Mouse (Mus musculus) T-helper 17 cell (primary cell): Measurements from ENCODE around the gene L1cam.

Source experiments
- in situ Hi-C, 2 experiments: fragments of 300-600 bp; cut with MboI, MseI; formaldehyde crosslinking; loops; 1 replicate in 1 of 2; 2 replicates in 1 of 2; pipeline ENCODE4 v1.15.1; 2025; ENCODE audit warnings: high pct_unique_total_duplicates in 2 of 2

The L1cam gene

DNA sequence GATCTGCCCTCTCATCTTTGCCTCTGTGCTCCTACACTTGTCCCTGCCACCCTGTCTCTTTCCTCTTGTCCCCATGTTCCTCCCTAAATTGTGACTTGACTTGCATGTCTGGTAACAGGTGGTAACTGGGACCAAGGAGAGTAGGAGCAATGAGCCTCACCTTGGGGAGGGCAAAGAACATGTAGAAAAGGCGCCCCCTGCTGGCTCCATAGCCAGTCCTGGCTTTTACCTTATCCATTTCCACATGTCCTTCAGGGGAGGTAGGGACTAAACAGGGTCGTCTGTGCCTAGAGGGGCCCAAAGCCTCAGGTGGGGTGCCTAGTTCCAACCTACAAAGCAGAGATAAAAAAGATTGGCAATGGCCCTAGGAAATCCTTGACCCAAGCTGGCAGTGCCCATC, at the start of gene L1cam:
Gene L1cam, minus strand, starts transcription at position 387 of the 400 bp plus-strand sequence.
- in situ Hi-C loops = loop anchor here in 1 of 2 experiments (5.0 kb wide), 1 partner anchor 98 kb away; no protein-coding TSS in a partner anchor

- in situ Hi-C loops = no loop called here
Measured at GRCm38 (mm10) chrX:73942294-73942693, 46.4 kb upstream of the L1cam start.

- in situ Hi-C loops = no loop called here
Measured at GRCm38 (mm10) chrX:73941860-73942259, 46.0 kb upstream of the L1cam start.

GRCm38 (mm10) chrX:73931871-73932270, 36.0 kb upstream of the L1cam start:
- in situ Hi-C loops = no loop called here

DNA sequence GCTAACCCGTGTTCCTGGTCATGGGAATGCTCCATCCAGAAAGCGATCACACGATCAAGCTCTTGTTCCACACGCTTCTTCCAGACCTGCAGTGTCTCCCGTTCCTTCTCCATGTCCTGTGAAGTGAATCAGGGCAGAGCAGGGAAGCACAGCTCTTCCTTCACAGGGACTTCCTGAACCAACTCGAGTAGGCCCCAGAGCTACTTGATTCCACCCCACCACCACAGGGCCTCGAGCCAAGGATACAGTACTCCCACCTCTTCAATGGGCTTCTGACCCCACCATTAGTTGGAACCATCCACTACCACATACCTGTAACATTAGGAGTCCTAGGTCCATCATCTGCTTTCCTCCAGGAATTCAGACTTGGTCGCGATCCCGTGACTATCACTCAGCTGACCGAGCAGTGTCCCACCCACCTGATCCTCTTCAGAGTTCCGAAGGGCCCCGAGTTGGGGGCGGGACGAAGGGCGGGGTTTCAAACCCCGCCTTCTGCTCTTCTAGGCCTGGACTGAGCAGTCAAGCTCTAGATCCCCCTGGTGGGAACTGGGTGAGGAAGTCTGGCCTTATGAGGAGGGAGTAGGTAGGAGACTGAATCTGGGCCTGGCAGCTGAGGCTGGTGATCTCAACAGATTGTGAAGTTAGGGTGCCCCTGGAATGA, 34.6 kb upstream of the L1cam start, which contains the start of gene Renbp:
Gene Renbp, minus strand, starts transcription at position 449 of the 661 bp plus-strand sequence.
- in situ Hi-C loops = no loop called here

DNA sequence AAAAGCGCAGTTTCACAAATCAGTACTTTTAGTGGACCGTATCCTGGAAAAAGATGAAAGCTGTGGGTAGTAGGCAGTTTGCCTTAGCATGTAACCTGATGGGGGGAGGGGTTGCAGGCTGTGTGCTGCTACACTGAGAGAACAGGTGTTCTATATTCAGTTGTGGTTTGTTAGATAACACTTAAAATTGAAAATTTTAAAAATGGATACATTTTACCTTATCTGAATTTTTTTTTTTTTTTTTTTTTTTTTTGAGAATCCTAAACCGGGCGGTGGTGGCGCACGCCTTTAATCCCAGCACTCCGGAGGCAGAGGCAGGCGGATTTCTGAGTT, 26.6 kb upstream of the L1cam start:
- in situ Hi-C loops = loop anchor here in 1 of 2 experiments (10.0 kb wide), 1 partner anchor 1638 kb away; no protein-coding TSS in a partner anchor

GRCm38 (mm10) chrX:73921823-73922549, 26.1 kb upstream of the L1cam start, which contains the start of the genes Arhgap4 and Naa10:
Arhgap4 (minus strand) TSS chrX:73921870.
Naa10 (minus strand) TSS chrX:73921944.
- in situ Hi-C loops = loop anchor here in 1 of 2 experiments (10.0 kb wide), 1 partner anchor 1637 kb away; no protein-coding TSS in a partner anchor

GRCm38 (mm10) chrX:73921285-73921822, 25.4 kb upstream of the L1cam start:
- in situ Hi-C loops = loop anchor here in 1 of 2 experiments (10.0 kb wide), 1 partner anchor 1637 kb away; no protein-coding TSS in a partner anchor

GRCm38 (mm10) chrX:73918631-73919030, 22.7 kb upstream of the L1cam start:
- in situ Hi-C loops = no loop called here

DNA sequence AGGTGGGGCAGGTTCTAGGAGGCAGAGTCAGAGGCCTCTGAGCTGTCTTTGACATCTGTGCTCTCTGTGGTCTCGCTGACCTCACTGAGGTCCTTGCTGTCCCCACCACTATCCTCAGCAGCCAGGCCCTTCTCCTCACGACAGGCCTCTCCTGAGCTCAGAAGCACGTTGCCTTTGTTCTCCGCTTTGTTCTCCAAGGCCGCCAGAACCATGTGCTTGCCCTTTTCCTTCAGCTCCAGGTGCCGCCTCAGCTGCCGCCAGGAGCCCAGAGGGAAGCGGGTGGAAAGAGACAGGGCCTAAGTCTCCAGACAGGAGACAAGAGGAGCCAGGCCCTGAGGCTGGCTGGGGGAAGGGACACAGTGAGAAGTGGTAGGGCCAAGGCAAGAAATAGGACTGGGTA, 21.0 kb upstream of the L1cam start:
- in situ Hi-C loops = no loop called here

- in situ Hi-C loops = no loop called here
Measured at GRCm38 (mm10) chrX:73914827-73915703, 19.2 kb upstream of the L1cam start.

GRCm38 (mm10) chrX:73911588-73911987, 15.7 kb upstream of the L1cam start:
- in situ Hi-C loops = no loop called here

- in situ Hi-C loops = no loop called here
Measured at GRCm38 (mm10) chrX:73911156-73911555, 15.3 kb upstream of the L1cam start.

DNA sequence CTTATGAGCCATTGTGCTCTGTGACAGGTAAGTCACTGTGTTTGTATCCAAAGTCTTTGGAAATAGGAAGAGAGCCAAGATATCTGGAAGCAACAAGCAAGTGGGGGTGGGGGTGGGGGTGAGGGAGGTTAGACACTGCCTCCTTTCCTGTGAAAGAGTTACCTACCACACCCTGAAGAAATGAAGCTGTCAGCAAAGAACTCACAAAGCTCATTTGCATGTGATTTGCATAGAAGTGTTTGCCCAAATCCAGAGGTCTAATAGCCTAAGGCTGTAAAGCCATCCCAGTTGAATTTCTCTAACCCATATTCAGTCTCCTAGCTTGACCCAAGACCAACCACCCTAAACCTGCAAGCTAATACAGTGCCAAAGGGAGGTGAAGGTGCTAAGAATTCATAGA, 14.5 kb upstream of the L1cam start:
- in situ Hi-C loops = no loop called here

GRCm38 (mm10) chrX:73910049-73910448, 14.1 kb upstream of the L1cam start:
- in situ Hi-C loops = no loop called here

GRCm38 (mm10) chrX:73897959-73898358, 2.1 kb upstream of the L1cam start:
- in situ Hi-C loops = loop anchor here in 1 of 2 experiments (5.0 kb wide), 1 partner anchor 101 kb away; no protein-coding TSS in a partner anchor

- in situ Hi-C loops = loop anchor here in 1 of 2 experiments (5.0 kb wide), 1 partner anchor 51 kb away; no protein-coding TSS in a partner anchor
Measured at GRCm38 (mm10) chrX:73892833-73893232, 3.1 kb downstream of the L1cam start.

DNA sequence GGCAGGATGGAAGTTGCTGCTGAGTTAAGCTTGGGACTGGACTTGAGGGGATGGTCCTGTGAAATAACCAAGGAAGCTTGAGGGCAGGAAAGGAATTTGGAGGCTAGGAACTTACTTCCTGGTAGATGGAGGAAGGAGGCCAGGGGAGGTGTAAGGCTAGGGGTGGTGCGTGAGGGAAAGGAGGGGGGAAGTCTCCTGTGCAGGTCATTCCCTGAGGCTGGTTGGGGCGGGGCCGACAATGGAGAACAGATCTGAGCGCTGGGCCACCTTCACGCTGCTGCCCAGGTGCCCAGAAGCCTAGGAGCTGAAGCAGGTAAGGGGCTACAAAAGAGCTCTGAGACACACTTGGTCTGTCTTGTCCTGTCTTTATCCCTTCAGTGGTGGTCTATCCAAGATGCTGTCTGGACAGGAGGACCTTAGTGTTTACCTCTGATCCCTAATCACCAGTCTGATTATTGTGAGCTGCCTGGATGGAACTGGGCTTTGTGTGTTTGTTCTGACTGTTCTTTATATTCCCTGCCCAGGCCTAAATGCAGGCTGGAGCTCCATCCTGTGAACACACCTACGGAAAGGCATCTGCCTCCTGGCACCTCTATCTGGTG, 4.3 kb downstream of the L1cam start, which contains the start of gene Avpr2:
Gene Avpr2, plus strand, starts transcription at position 552 of the 602 bp plus-strand sequence.
- in situ Hi-C loops = loop anchor here in 1 of 2 experiments (5.0 kb wide), 1 partner anchor 49 kb away; no protein-coding TSS in a partner anchor

- in situ Hi-C loops = no loop called here
Measured at GRCm38 (mm10) chrX:73881463-73881862, 14.4 kb downstream of the L1cam start.

GRCm38 (mm10) chrX:73881036-73881427, 14.9 kb downstream of the L1cam start:
- in situ Hi-C loops = no loop called here
